Mouse (Mus musculus): ENCODE measurements at regions not wholly inside any gene's neighbourhood (a gene's known extent, or its start where the extent isn't known, plus 50 kb on each side); places are given as distances from the start of the nearest gene placed in this dataset.

GRCm38 (mm10) chr11:7610752-7611151 is 397.0 kb upstream of the Igfbp3 start:
- TF ChIP-seq CTCF (IDR thresholded peaks at IDR 0.05) = no peak
- no peak for TF ChIP-seq POLR2A (IDR thresholded peaks at IDR 0.05; ENCODE audit: insufficient read depth, low read depth, low read length)

Measured in heart, adult 2 months (tissue).